Mouse (Mus musculus): ENCODE data around the gene Cxcr2. TPM values are rescaled to one million over a fixed set of nuclear protein-coding genes. Genes with fewer than 3 reads are reported as not detected.
"Not testable (repeated sequence)": the region's sequence is repeated elsewhere in the genome, so short reads cannot be mapped to it uniquely, and the experiment has no call there.

Gene Cxcr2
- polyA plus RNA-seq, 1 experiment from 2014 or later, result 0.17 TPM

DNA sequence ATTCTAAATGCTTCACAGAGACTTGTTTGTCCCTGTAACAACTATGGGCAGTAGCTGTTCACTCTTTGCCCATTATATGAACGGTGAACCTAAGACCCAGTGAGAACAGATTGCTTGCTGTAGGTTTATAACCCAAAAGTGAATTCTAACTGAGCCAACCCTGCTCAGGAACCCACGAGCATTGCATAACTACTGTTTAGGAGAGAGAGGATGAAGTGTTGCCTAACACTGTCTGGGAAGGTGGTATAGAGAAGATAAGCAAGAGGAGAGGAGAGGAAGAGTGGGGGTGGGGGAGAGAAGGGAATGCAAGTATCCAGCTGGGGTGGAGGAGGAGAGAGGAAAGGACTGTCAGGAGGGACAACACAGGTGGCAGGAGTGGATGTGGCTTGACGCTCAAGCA lies 2.7 kb upstream of the Cxcr2 start:
- H3K9me3 ChIP-seq, result no peaks in the 10 kb centered on the region
- ATAC-seq (ENCODE audit: low FRiP score), result no peak
- H3K4me2 ChIP-seq, result no peak overlapping the region
- WGBS, result 89% methylated on average over 3 of the region's 3 CpGs
- no peaks in the 10 kb centered on the region for H3K4me1 ChIP-seq (replicated peaks)
- no peaks in the 10 kb centered on the region for H3K27me3 ChIP-seq
- H3K36me3 ChIP-seq, result no peaks in the 10 kb centered on the region
- no peak overlapping the region for H3K27ac ChIP-seq
- H3K4me3 ChIP-seq, result no peak overlapping the region
- no peak overlapping the region for H3K9ac ChIP-seq

DNA sequence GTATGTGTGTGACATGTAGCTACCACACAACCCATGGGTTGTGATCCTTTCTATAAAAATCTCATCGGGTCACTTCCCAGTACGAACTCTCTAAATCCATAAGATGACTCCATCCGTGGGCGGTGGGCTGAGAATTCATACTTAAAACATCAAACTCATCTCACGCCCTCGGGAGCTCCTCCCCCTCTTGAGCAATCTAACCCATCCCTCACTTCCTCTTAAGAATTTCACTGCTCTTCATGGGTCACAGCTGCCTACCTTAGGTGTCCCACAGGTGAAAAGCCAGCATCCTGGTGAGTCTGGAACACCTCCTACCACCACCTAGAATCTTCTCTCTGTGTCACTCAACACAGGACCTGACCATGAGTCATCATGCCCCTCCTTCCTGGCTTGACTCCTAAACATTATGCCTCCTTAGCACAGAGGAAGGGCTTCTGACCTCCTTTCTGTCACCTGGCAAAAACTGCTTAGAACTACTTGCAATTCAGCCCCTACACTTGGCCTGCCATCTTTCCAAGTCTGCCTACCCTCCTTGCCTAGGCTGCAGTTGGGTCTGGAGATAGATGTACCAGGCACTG lies 1.7 kb downstream of the Cxcr2 start:
- Histone ChIP-seq H3K27me3 (no peaks in the 10 kb centered on the region), H3K4me3 (no peak overlapping the region), H3K4me1 (replicated peaks) (no peaks in the 10 kb centered on the region), H3K9me3 (no peaks in the 10 kb centered on the region), H3K4me2 (no peak overlapping the region), H3K36me3 (no peaks in the 10 kb centered on the region), H3K27ac (no peak overlapping the region), H3K9ac (no peak overlapping the region)
- no peak for ATAC-seq (ENCODE audit: low FRiP score)
- WGBS, result 92% methylated on average over 6 of the region's 6 CpGs

DNA sequence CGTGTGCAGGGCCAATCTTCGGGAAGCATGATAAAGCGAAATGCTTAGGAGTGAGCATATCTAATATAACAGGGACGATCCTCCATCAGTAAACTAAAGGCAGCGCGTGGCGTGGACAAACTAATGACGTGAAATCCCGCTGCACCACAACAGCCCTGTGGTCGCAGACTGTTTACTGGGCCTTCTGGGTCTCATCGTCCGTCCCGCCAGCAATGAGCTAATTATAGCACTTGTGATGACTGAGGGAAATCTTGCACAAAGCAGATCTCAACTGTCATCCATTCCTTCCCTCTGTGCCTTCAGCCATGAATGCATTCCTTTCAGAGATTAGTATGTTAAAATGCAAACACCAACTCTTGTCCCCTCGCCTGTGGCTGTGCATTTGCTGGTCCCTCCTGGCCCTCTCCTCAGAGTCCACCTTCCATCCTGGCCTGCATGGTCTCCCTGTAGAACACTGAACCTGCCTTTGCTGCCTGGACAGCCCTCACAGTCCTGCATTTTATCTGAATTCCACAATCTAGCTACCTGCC lies 2.7 kb downstream of the Cxcr2 start:
- H3K36me3 ChIP-seq, result no peaks in the 10 kb centered on the region
- no peak overlapping the region for H3K27ac ChIP-seq
- H3K9ac ChIP-seq, result no peak overlapping the region
- WGBS, result 78% methylated on average over 14 of the region's 14 CpGs
- no peak overlapping the region for H3K4me3 ChIP-seq
- ATAC-seq (ENCODE audit: low FRiP score), result no peak
- no peaks in the 10 kb centered on the region for H3K27me3 ChIP-seq
- H3K9me3 ChIP-seq, result no peaks in the 10 kb centered on the region
- no peak overlapping the region for H3K4me2 ChIP-seq
- no peaks in the 10 kb centered on the region for H3K4me1 ChIP-seq (replicated peaks)

- not testable (repeated sequence) for ATAC-seq (ENCODE audit: low FRiP score); H3K9ac ChIP-seq; H3K4me2 ChIP-seq; H3K36me3 ChIP-seq; H3K4me1 ChIP-seq (replicated peaks); H3K27me3 ChIP-seq; H3K27ac ChIP-seq; H3K4me3 ChIP-seq; H3K9me3 ChIP-seq
- WGBS, result 86% methylated on average over 5 of the region's 5 CpGs
Observed at GRCm38 (mm10) chr1:74159613-74160012, 5.8 kb downstream of the Cxcr2 start.

- Histone ChIP-seq H3K4me1 (replicated peaks) (no peaks in the 10 kb centered on the region), H3K27me3 (no peaks in the 10 kb centered on the region), H3K9me3 (no peaks in the 10 kb centered on the region), H3K36me3 (no peaks in the 10 kb centered on the region), H3K4me3 (no peak overlapping the region), H3K27ac (no peak overlapping the region), H3K4me2 (no peak overlapping the region), H3K9ac (no peak overlapping the region)
- 83% methylated on average over 2 of the region's 2 CpGs for WGBS
- no peak for ATAC-seq (ENCODE audit: low FRiP score)
Observed at GRCm38 (mm10) chr1:74160036-74160435, 6.2 kb downstream of the Cxcr2 start.

GRCm38 (mm10) chr1:74167136-74167535 lies 13.3 kb downstream of the Cxcr2 start:
- no peaks in the 10 kb centered on the region for H3K36me3 ChIP-seq
- no peak for ATAC-seq (ENCODE audit: low FRiP score)
- H3K9me3 ChIP-seq, result no peaks in the 10 kb centered on the region
- WGBS, result 81% methylated on average over 5 of the region's 5 CpGs
- no peak overlapping the region for H3K9ac ChIP-seq
- H3K4me3 ChIP-seq, result no peak overlapping the region
- H3K4me2 ChIP-seq, result no peak overlapping the region
- no peak overlapping the region for H3K27ac ChIP-seq
- H3K4me1 ChIP-seq (replicated peaks), result no peaks in the 10 kb centered on the region
- no peaks in the 10 kb centered on the region for H3K27me3 ChIP-seq

DNA sequence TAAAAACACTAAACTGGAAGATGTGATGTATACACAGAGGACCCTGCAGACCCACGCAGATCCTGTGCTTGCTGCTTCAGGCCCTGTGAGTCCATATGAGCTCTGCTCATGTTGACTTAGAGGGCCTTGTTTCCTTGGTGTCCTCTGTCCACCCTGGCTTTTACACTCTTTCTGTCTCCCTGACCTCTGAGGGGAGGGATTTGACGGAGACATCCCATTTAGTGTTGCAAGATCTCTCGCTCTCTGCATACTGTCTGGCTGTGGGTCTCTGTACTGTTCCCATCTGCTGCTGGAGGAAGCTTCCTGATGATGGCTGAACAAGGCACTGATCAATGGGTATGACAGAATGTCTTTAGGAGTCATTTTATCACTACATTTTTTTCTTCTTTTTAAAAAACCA lies 15.9 kb downstream of the Cxcr2 start:
- no peak overlapping the region for H3K9ac ChIP-seq
- H3K27ac ChIP-seq, result no peak overlapping the region
- WGBS, result 88% methylated on average over 3 of the region's 3 CpGs
- no peaks in the 10 kb centered on the region for H3K9me3 ChIP-seq
- H3K36me3 ChIP-seq, result no peaks in the 10 kb centered on the region
- H3K4me2 ChIP-seq, result no peak overlapping the region
- no peaks in the 10 kb centered on the region for H3K27me3 ChIP-seq
- no peak for ATAC-seq (ENCODE audit: low FRiP score)
- no peaks in the 10 kb centered on the region for H3K4me1 ChIP-seq (replicated peaks)
- H3K4me3 ChIP-seq, result no peak overlapping the region

DNA sequence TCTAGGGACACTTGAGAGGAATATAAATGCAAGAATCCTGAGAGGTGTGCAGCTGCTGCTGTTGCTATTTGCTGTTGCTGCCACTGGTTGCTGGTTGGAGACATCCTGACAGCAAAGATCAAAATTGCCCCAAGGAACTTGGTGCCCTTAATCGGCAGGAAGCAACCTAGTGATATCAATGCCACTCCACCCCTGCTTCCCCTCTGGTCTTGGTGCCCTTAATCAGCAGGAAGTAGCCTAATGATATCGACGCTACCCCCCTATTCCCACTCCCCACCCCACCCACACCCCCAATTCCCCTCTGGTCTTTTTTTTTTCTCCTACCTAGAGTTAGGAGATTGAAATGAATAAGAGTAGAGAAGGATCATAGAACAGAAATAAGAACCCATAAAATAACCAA lies 18.9 kb downstream of the Cxcr2 start:
- Histone ChIP-seq H3K9me3 (no peaks in the 10 kb centered on the region), H3K36me3 (no peaks in the 10 kb centered on the region), H3K4me2 (no peak overlapping the region), H3K4me1 (replicated peaks) (no peaks in the 10 kb centered on the region), H3K9ac (no peak overlapping the region), H3K27ac (no peak overlapping the region), H3K4me3 (no peak overlapping the region), H3K27me3 (no peaks in the 10 kb centered on the region)
- WGBS, result 90% methylated on average over 3 of the region's 3 CpGs
- ATAC-seq (ENCODE audit: low FRiP score), result no peak

- H3K36me3 ChIP-seq, result no peaks in the 10 kb centered on the region
- no peak overlapping the region for H3K9ac ChIP-seq
- no peak for ATAC-seq (ENCODE audit: low FRiP score)
- no peak overlapping the region for H3K27ac ChIP-seq
- no peak overlapping the region for H3K4me3 ChIP-seq
- H3K4me2 ChIP-seq, result no peak overlapping the region
- no peaks in the 10 kb centered on the region for H3K4me1 ChIP-seq (replicated peaks)
- 87% methylated on average over 4 of the region's 4 CpGs for WGBS
- no peaks in the 10 kb centered on the region for H3K27me3 ChIP-seq
- no peaks in the 10 kb centered on the region for H3K9me3 ChIP-seq
Observed at GRCm38 (mm10) chr1:74175731-74176130, 21.9 kb downstream of the Cxcr2 start.

- Histone ChIP-seq H3K36me3 (no peaks in the 10 kb centered on the region), H3K4me1 (replicated peaks) (no peaks in the 10 kb centered on the region), H3K27ac (no peak overlapping the region), H3K27me3 (no peaks in the 10 kb centered on the region), H3K9me3 (no peaks in the 10 kb centered on the region), H3K4me2 (no peak overlapping the region), H3K9ac (no peak overlapping the region), H3K4me3 (no peak overlapping the region)
- ATAC-seq (ENCODE audit: low FRiP score), result no peak
- WGBS, result 89% methylated on average over 3 of the region's 3 CpGs
Observed at GRCm38 (mm10) chr1:74178618-74179017, 24.8 kb downstream of the Cxcr2 start.

- 54% methylated on average over 9 of the region's 9 CpGs for WGBS
- Histone ChIP-seq H3K4me2 (no peak overlapping the region), H3K27ac (no peak overlapping the region), H3K4me1 (replicated peaks) (no peaks in the 10 kb centered on the region), H3K36me3 (no peaks in the 10 kb centered on the region), H3K9me3 (no peaks in the 10 kb centered on the region), H3K9ac (no peak overlapping the region), H3K27me3 (no peaks in the 10 kb centered on the region), H3K4me3 (no peak overlapping the region)
- ATAC-seq (ENCODE audit: low FRiP score), result no peak
Observed at GRCm38 (mm10) chr1:74179624-74180408, 26.0 kb downstream of the Cxcr2 start.

DNA sequence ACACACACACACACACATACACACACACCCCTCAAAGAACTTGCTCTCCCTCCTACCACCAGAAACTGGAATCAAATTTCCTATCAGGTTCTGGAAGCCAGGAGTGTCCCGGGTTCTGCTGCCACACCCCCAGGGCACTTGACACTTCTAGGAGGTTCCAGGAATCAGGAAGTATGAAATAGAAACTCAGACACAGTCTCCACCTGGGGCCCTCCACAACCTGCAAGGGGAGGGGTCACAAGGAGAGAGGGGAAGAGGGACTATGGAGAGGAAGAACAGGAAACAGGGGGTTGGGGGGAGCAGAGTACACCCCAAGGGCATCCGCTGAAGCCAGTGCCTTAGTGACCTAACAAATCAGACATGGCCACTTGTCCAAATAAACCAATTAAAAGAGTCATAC lies 27.7 kb downstream of the Cxcr2 start:
- H3K4me1 ChIP-seq (replicated peaks), result no peaks in the 10 kb centered on the region
- H3K27ac ChIP-seq, result no peak overlapping the region
- no peak overlapping the region for H3K4me3 ChIP-seq
- H3K27me3 ChIP-seq, result no peaks in the 10 kb centered on the region
- H3K9ac ChIP-seq, result no peak overlapping the region
- WGBS, result 85% methylated on average over 2 of the region's 2 CpGs
- H3K4me2 ChIP-seq, result no peak overlapping the region
- ATAC-seq (ENCODE audit: low FRiP score), result no peak
- no peaks in the 10 kb centered on the region for H3K36me3 ChIP-seq
- H3K9me3 ChIP-seq, result no peaks in the 10 kb centered on the region

DNA sequence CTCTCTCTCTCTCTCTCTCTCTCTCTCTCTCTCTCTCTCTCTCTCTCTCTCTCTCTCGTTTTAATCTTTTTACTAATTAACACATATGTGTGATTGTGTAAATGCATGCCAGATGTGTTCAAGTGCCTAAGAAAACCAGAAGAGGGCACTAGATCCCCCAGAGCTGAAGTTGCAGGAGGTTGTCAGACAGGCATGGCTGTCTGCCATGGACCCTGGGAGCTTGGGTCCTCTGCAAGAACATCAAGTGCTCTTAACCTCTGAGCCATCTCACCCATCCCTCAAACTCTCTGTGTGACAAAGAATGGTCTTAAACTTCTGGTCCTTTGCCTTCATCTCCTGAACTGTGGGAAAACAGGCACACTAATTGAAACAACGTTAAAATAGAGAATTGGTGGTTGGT lies 29.2 kb downstream of the Cxcr2 start:
- no peak overlapping the region for H3K9ac ChIP-seq
- H3K27ac ChIP-seq, result no peak overlapping the region
- 72% methylated on average over 2 of the region's 2 CpGs for WGBS
- no peak overlapping the region for H3K4me3 ChIP-seq
- H3K9me3 ChIP-seq, result no peaks in the 10 kb centered on the region
- no peaks in the 10 kb centered on the region for H3K36me3 ChIP-seq
- no peaks in the 10 kb centered on the region for H3K4me1 ChIP-seq (replicated peaks)
- H3K27me3 ChIP-seq, result no peaks in the 10 kb centered on the region
- no peak for ATAC-seq (ENCODE audit: low FRiP score)
- no peak overlapping the region for H3K4me2 ChIP-seq
